Mouse (Mus musculus): ENCODE measurements at regions not wholly inside any gene's neighbourhood (a gene's known extent, or its start where the extent isn't known, plus 50 kb on each side); places are given as distances from the start of the nearest gene placed in this dataset.

GRCm38 (mm10) chr13:59946509-59946908 lies 123.6 kb upstream of the Tut7 start:
- TF ChIP-seq POLR2A (IDR thresholded peaks at IDR 0.05; ENCODE audit: control insufficient read depth, low read depth, low read length) (no peak), CTCF (IDR thresholded peaks at IDR 0.05; ENCODE audit: control insufficient read depth, insufficient read depth, insufficient replicate concordance, low read depth, low read length) (no peak)

All from testis, adult 2 months (tissue).